Mouse (Mus musculus) gastrocnemius, postnatal 14 days (tissue): ENCODE measurements around the gene Spag9. TPM values are rescaled to one million over a fixed set of nuclear protein-coding genes. Genes with fewer than 3 reads are reported as not detected.

Experiments
- DNase-seq: peaks from one replicate; pipeline ENCODE4 v3.0.0; 2021; ENCODE audit warnings: mixed read lengths
- intact Hi-C: fragments of 180-260 bp; cut with DNase I; formaldehyde crosslinking; loops from one replicate; pipeline ENCODE4 v1.15.1; 2025; ENCODE audit warnings: low total_unique reads
- total RNA-seq, 2 experiments: library from RNA; stranded (reverse); gene quantifications; 2 replicates each; pipeline ENCODE4 v1.2.3; 2021

Gene Spag9
- total RNA-seq, 2 experiments from 2014 or later = 120 to 123 TPM

GRCm38 (mm10) chr11:94163005-94163767 is 167.3 kb downstream of the Spag9 start:
- intact Hi-C loops = no loop called here
- DNase-seq = no peak

- intact Hi-C loops = loop anchor here (5.0 kb wide), 1 partner anchor 42 kb away; no protein-coding TSS in a partner anchor
- DNase-seq = no peak
These were observed 169.9 kb downstream of the Spag9 start for GRCm38 (mm10) chr11:94165745-94166144.

GRCm38 (mm10) chr11:94168238-94168637 is 172.3 kb downstream of the Spag9 start:
- DNase-seq = no peak
- intact Hi-C loops = loop anchor here (5.0 kb wide), 1 partner anchor 39 kb away; no protein-coding TSS in a partner anchor

GRCm38 (mm10) chr11:94169596-94169995 is 173.7 kb downstream of the Spag9 start:
- DNase-seq = no peak
- intact Hi-C loops = loop anchor here (5.0 kb wide), 1 partner anchor 38 kb away; no protein-coding TSS in a partner anchor

GRCm38 (mm10) chr11:94171691-94172090 is 175.8 kb downstream of the Spag9 start:
- no peak for DNase-seq
- intact Hi-C loops = no loop called here

GRCm38 (mm10) chr11:94172186-94172585 is 176.3 kb downstream of the Spag9 start:
- intact Hi-C loops = no loop called here
- no peak for DNase-seq

- no peak for DNase-seq
- intact Hi-C loops = no loop called here
These were observed 177.8 kb downstream of the Spag9 start for GRCm38 (mm10) chr11:94173726-94174146.

- intact Hi-C loops = no loop called here
- no peak for DNase-seq
These were observed 179.4 kb downstream of the Spag9 start for GRCm38 (mm10) chr11:94175288-94175687.

Other genes with a start within 250 kb of the Spag9 start
- gene Utp18, start 110.3 kb upstream of the Spag9 start, total RNA-seq = 10 to 100 TPM in 1 of 2 experiments, 1 to 10 TPM in 1; 7.8 to 10.7 TPM
- 10 to 100 TPM; 12.4 to 19.0 TPM for gene Mbtd1, start 110.2 kb upstream of the Spag9 start, total RNA-seq
- 100 to 1,000 TPM; 541 to 581 TPM for gene Nme2, start 39.8 kb upstream of the Spag9 start, total RNA-seq
- 10 to 100 TPM; 19.9 to 21.9 TPM for gene Gm20390, start 27.8 kb upstream of the Spag9 start, total RNA-seq
- 10 to 100 TPM; 18.2 to 20.6 TPM for gene Nme1, start 27.6 kb upstream of the Spag9 start, total RNA-seq
- gene Tob1, start 215.4 kb downstream of the Spag9 start, total RNA-seq = 100 to 1,000 TPM; 133 to 139 TPM
- 1 to 10 TPM; 2.7 to 2.9 TPM for gene Wfikkn2, start 249.9 kb downstream of the Spag9 start, total RNA-seq